Mouse (Mus musculus) hindbrain, embryonic 15.5 days (tissue): ENCODE results near the gene Ciao2b. TPM values are rescaled to one million over a fixed set of nuclear protein-coding genes. Genes with fewer than 3 reads are reported as not detected.
"Not testable (repeated sequence)": the region's sequence is repeated elsewhere in the genome, so short reads cannot be mapped to it uniquely, and the experiment has no call there.

Source experiments
- ATAC-seq: fragments of 200-750 bp; cut with Nextera tagmentation; 2 replicates; pipeline ENCODE4 v1.8.0; 2017; ENCODE audit warnings: low read depth, moderate number of reproducible peaks, moderate TSS enrichment; ENCODE audit not compliant: low FRiP score
- H3K27ac ChIP-seq: fragments of 300-500 bp; sonication (generic); replicated peaks from 2 replicates; pipeline ENCODE4 v1.5.1; 2015; ENCODE audit warnings: mild to moderate bottlenecking, inconsistent platforms
- H3K27me3 ChIP-seq: fragments of 300-500 bp; sonication (generic); 2 replicates; pipeline ENCODE4 v1.6.1; 2015; ENCODE audit warnings: control low read depth, inconsistent platforms
- H3K36me3 ChIP-seq: fragments of 300-500 bp; sonication (generic); 2 replicates; pipeline ENCODE4 v1.6.1; 2015; ENCODE audit warnings: control low read depth, inconsistent platforms
- H3K4me1 ChIP-seq: fragments of 300-500 bp; sonication (generic); replicated peaks from 2 replicates; pipeline ENCODE4 v1.6.1; 2015; ENCODE audit warnings: control low read depth, inconsistent platforms
- H3K4me2 ChIP-seq: fragments of 300-500 bp; sonication (generic); 2 replicates; pipeline ENCODE4 v1.6.1; 2015; ENCODE audit warnings: moderate library complexity, mild to moderate bottlenecking, inconsistent platforms
- H3K4me3 ChIP-seq: fragments of 300-500 bp; sonication (generic); 2 replicates; pipeline ENCODE4 v1.5.1; 2015; ENCODE audit warnings: mild to moderate bottlenecking, inconsistent platforms
- H3K9ac ChIP-seq: fragments of 300-500 bp; sonication (generic); 2 replicates; pipeline ENCODE4 v1.6.1; 2015; ENCODE audit warnings: inconsistent platforms
- H3K9me3 ChIP-seq: fragments of 300-500 bp; sonication (generic); 2 replicates; pipeline ENCODE4 v1.6.1; 2016; ENCODE audit warnings: control low read depth, inconsistent platforms
- WGBS: fragments of 180-500 bp; shearing (Covaris S2); methylation state at CpG from one replicate; pipeline ENCODE4 v1.1.7; 2015; 5-methylcytosine and 5-hydroxymethylcytosine counted together
- polyA plus RNA-seq: library from polyadenylated mRNA; unstranded; fragments of >200 nt; fragmentation: Nextera tagmentation; extraction: Ambion mirVana; gene quantifications from 2 replicates; pipeline ENCODE4 v1.2.1, GENCODE M21; 2015

The Ciao2b gene
- 125 and 131 TPM in 2 replicates for polyA plus RNA-seq

DNA sequence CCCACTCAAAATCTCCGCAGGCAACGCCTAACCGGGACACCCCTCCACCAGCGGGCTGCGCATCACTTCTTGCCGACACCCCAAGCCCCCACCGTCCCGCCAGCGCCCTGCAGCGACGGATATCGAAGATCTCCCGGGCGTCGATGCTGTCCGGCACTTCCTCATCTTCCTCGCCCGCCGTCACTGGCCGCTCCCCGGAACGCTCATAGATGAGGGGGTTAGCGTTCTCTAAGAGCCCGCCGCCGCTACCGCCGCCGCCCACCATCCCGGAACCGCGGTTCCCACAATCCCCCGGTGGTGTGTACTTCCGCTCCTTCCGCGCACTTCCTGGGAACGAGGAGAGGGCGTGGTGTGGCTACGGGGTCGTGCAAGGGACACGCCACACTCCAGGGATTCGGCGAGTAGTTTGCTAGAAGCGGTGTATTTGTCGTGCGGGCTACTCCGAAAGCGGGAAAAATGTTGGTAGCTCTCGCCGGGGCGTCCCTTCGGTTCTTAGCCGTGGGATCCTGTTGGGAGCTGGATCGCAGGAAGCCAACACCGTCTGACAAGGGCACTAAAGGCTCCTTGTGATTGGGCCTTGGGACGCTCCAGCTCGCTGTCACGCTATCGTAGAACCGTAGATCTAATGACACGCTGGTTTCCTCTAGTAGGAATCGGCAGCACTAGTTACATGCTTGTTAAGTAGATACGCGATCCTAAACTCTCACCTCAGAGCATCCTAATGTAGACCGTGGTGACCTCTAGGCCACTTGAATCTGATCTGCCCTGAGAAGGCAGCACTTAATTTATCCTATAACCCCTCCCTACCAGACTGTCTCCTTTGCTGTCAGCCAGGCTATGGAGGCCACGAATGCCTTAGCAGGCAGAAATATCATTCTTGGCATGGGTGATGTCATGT, at the start of gene Ciao2b:
Gene Ciao2b (minus strand): TSS at position 540 of the 898 bp plus-strand sequence.
- peak; percentile 97 for ATAC-seq
- H3K4me3 ChIP-seq = peak within 1 kb of the TSS; percentile 78

DNA sequence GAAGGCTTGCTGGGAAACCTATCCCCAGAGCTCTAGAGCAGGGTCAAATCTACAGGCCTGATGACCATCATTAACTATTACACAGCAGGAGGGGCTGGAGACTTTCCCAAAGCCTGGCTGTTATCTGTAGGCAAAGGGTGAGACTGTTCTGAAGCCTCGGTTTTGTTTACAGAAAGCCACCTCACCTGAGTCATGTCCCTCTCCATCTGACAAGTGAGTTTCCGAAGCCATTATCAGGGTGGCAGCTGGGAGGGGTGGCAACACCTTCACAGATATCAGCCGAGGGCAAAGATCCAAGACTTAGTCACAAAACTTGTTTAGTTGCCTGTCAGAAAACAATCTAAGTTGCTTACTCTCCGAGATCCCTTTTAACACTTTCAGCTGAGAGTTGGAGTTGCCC, 46.7 kb upstream of the Ciao2b start:
- H3K36me3 ChIP-seq = no peaks in the 10 kb centered on the region
- no peaks in the 10 kb centered on the region for H3K9me3 ChIP-seq
- WGBS = 82% methylated on average over 4 of the region's 4 CpGs
- no peak for ATAC-seq
- H3K27me3 ChIP-seq = no peaks in the 10 kb centered on the region
- no peak overlapping the region for H3K4me2 ChIP-seq
- no peak overlapping the region for H3K4me3 ChIP-seq
- no peaks in the 10 kb centered on the region for H3K4me1 ChIP-seq
- no peak overlapping the region for H3K9ac ChIP-seq
- H3K27ac ChIP-seq = no peak overlapping the region

More for the DNA sequence above, at the start of gene Ciao2b:
- H3K9ac ChIP-seq = peak within 1 kb of the TSS; percentile 74
- H3K4me2 ChIP-seq = peak within 1 kb of the TSS; percentile 75
- H3K27me3 ChIP-seq = no peaks in the 10 kb centered on the region
- under 1% methylated on average over 66 of the region's 66 CpGs for WGBS
- H3K9me3 ChIP-seq = no peaks in the 10 kb centered on the region
- peaks cover 12% of the 10 kb centered on the region; the same call in 1 of the 2 replicates for H3K36me3 ChIP-seq
- H3K27ac ChIP-seq = peak within 1 kb of the TSS; percentile 83
- peaks cover 22% of the 10 kb centered on the region for H3K4me1 ChIP-seq

DNA sequence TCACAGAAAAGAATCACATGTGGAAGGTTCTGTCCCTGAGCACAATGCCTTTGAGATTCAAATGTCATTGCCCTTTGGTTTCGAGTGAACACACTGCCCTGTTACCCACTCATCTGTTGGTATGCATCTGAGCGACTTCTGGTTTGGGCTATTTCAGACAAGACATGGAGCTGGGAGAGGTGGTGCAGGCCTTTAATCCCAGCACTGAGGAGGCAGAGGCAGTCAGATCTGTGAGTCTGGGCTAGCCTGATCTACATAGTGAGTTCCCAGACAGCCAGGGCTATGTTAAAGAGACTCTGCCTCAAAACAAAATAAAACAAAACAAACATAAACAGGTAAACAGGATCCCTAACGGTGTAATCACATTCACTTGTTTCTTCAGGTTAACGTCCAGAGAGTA, 13.8 kb upstream of the Ciao2b start:
- no peaks in the 10 kb centered on the region for H3K36me3 ChIP-seq
- no peak overlapping the region for H3K4me2 ChIP-seq
- no peaks in the 10 kb centered on the region for H3K9me3 ChIP-seq
- H3K27ac ChIP-seq = no peak overlapping the region
- no peaks in the 10 kb centered on the region for H3K4me1 ChIP-seq
- ATAC-seq = no peak
- WGBS = 84% methylated on average over 4 of the region's 4 CpGs
- 0 out of 2 replicates have a peak, but pooled peaks cover 2% of the 10 kb centered on the region for H3K27me3 ChIP-seq
- H3K9ac ChIP-seq = no peak overlapping the region
- no peak overlapping the region for H3K4me3 ChIP-seq

DNA sequence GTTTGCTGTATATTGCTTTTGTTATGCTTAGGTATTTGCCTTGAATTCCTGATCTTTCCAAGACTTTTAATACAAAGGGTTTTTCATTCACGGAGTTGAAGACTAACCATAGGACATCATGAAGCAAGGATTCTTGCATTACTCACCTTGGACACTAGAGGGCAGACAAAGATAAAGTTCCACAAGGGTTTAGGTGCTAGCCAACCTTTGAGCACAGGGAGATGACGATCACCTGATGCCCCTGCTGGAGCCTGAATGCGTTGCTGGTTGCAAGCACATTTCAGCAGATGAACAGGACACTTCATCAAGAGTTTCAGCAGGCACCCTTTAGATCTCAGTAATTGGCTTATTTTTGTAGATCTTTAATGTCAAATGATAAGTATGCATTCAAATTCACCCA, 13.2 kb upstream of the Ciao2b start:
- Histone ChIP-seq H3K4me3 (no peak overlapping the region), H3K27ac (no peak overlapping the region), H3K36me3 (no peaks in the 10 kb centered on the region), H3K9ac (no peak overlapping the region), H3K9me3 (no peaks in the 10 kb centered on the region), H3K4me1 (no peaks in the 10 kb centered on the region), H3K27me3 (0 out of 2 replicates have a peak, but pooled peaks cover 2% of the 10 kb centered on the region), H3K4me2 (no peak overlapping the region)
- WGBS = 3% methylated on average over 3 of the region's 3 CpGs
- ATAC-seq = peak; percentile 84

DNA sequence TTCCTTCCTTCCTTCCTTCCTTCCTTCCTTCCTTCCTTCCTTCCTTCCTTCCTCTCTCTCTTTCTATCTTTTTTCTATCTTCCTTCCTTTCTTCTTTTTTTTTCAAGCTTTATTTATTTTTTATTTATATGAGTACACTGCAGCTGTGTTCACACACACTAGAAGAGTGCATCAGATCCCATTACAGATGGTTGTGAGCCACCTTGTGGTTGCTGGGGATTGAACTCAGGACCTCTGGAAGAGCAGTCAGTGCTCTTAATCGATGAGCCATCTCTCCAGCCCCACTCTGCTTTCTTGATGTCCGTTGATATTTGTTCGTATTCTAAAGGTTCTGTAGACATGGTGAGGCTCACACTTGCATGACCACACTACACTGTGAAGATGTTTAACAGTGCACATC, 2.4 kb upstream of the Ciao2b start:
- H3K4me2 ChIP-seq, H3K9ac ChIP-seq, H3K27me3 ChIP-seq, H3K27ac ChIP-seq, ATAC-seq, H3K4me3 ChIP-seq, H3K36me3 ChIP-seq, H3K9me3 ChIP-seq: not testable (repeated sequence)
- peaks cover 22% of the 10 kb centered on the region for H3K4me1 ChIP-seq
- WGBS = 73% methylated on average over 3 of the region's 3 CpGs

DNA sequence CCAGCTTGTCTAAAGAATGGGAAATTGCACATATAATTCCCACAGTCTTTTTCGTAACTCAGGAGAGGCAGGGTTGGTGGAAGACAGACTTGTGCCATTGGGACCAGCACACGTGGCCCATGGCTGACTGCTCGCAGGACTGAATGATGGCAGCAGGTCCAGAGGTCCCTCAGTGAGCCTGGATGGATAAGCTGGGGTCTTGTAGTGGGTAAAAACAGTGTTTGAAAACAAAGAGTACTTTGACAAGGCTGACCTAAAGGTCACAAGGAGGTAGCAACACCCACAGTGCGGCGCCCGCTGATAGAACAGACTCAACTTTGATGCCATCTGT, 524 bp upstream of the Ciao2b start:
- WGBS = 73% methylated on average over 6 of the region's 6 CpGs
- peak overlapping the region; percentile 74 for H3K9ac ChIP-seq
- H3K27me3 ChIP-seq = no peaks in the 10 kb centered on the region
- H3K4me3 ChIP-seq = peak overlapping the region; percentile 78
- peak; percentile 7; the same call in 1 of the 2 replicates for ATAC-seq
- H3K27ac ChIP-seq = peak overlapping the region; percentile 83
- peaks cover 22% of the 10 kb centered on the region for H3K4me1 ChIP-seq
- H3K4me2 ChIP-seq = peak overlapping the region; percentile 75
- H3K9me3 ChIP-seq = no peaks in the 10 kb centered on the region
- H3K36me3 ChIP-seq = peaks cover 12% of the 10 kb centered on the region; the same call in 1 of the 2 replicates

DNA sequence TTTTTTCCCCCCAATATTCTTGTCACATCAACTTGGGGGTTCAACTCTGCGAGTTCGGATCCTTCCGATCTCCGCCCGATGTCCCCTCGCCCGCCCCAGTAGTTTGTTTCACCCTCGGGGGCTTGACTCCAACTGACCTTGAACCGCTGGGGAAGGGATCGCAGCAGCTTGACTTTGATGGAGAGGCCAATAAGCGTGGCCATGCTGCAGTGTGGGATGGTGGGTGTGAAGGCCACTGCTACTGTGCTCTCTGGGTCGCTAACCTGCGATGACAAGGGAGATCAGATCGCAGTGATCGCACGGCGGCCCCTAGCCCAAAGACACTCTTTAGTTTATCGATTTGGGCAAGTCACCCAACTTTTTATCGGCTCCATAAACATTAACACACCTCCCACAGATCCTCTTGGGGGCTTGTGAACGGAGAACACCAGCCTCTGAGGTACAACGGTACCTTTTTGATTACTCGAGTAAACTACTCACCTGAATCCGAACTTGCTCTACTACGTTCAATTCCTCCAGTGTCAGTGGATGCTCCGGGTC, 864 bp downstream of the Ciao2b start:
- H3K9ac ChIP-seq = peak overlapping the region; percentile 74
- WGBS = 10% methylated on average over 25 of the region's 25 CpGs
- peak; percentile 16; the same call in 1 of the 2 replicates for ATAC-seq
- peak overlapping the region; percentile 78 for H3K4me3 ChIP-seq
- peaks cover 12% of the 10 kb centered on the region; the same call in 1 of the 2 replicates for H3K36me3 ChIP-seq
- no peaks in the 10 kb centered on the region for H3K9me3 ChIP-seq
- H3K27ac ChIP-seq = no peak overlapping the region
- peaks cover 22% of the 10 kb centered on the region for H3K4me1 ChIP-seq
- no peaks in the 10 kb centered on the region for H3K27me3 ChIP-seq
- H3K4me2 ChIP-seq = peak overlapping the region; percentile 75

DNA sequence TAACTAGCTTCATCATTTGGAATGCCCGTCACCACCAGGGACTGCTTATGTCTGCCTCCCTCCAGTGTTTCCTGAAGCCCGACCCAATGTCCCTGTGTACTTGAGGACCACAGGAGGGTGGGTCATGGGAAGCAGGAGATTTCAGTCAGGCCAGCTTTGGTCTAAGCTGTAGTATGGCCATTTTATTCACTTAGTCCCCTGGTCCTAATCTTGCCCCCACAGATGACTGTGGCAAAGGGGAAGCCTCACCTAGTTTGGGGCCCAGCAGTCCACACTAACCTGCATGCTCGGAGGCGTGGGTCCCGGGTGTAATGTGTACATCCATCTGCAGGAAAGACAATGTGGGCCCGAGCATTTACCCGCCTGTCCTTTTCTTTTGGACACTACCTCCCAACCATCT, 1.5 kb downstream of the Ciao2b start:
- H3K4me3 ChIP-seq = peak overlapping the region; percentile 78
- ATAC-seq = no peak
- H3K36me3 ChIP-seq = peaks cover 13% of the 10 kb centered on the region; the same call in 1 of the 2 replicates
- H3K27ac ChIP-seq = no peak overlapping the region
- H3K27me3 ChIP-seq = no peaks in the 10 kb centered on the region
- H3K4me2 ChIP-seq = peak overlapping the region; percentile 75
- WGBS = 89% methylated on average over 7 of the region's 7 CpGs
- H3K9me3 ChIP-seq = no peaks in the 10 kb centered on the region
- no peak overlapping the region for H3K9ac ChIP-seq
- H3K4me1 ChIP-seq = peaks cover 22% of the 10 kb centered on the region

DNA sequence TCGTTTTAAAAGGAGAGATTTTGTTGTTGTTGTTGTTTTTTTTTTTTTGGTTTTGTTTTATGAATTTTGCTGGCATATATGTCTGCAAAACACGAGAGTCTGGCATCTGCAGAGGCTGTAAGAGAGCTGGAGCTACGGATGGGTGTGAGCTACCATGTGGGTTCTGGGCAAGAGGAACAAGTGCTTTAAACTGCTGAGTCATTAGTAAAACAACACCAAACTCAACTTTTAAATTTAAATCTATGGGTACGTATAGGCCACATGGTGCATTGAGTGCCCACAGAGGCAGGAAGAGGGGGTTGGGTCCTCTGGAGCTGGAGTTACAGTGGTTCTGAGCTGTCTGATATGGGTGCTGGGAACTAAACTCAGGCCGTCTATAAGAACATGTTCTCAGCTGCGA, 3.8 kb downstream of the Ciao2b start:
- ATAC-seq = no peak
- WGBS = 94% methylated on average over 6 of the region's 6 CpGs
- Histone ChIP-seq H3K27ac (no peak overlapping the region), H3K9me3 (no peaks in the 10 kb centered on the region), H3K9ac (no peak overlapping the region), H3K4me3 (no peak overlapping the region), H3K27me3 (no peaks in the 10 kb centered on the region), H3K4me2 (no peak overlapping the region), H3K4me1 (peaks cover 22% of the 10 kb centered on the region), H3K36me3 (peaks cover 20% of the 10 kb centered on the region; the same call in 1 of the 2 replicates)

DNA sequence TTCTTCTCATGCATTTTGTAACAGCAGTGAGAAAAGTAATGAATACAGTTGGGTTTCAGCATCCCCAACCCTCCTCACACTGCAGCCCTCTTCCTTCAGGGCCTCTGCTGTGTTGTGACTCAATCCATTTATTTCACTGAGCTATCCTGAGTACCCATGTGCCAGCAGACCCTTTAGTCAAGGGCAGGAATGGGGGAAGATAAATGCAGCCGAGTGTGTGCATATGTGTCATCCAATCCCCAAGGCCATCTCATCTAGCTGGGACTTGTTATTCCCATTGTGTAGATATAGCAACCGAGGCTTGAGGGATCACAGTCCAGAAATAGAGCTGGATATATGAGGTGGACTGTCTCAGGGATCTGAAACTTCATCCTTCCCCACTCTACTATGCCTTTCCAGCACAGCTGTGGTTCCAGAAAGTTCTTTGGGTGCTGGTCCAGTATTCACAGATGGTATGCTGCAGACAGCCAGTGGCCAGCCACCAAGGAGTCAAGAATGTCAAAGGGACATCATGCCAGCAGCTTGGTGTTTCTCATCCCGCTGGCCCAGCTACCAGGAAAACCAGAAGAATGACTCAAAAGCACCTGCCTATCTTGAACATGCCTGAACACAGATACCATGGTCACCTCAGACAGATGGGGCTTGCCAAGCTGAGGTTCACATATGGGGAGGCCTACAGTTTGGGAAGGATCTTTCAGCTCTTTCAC, 6.6 kb downstream of the Ciao2b start:
- H3K9me3 ChIP-seq = no peaks in the 10 kb centered on the region
- H3K36me3 ChIP-seq = peaks cover 20% of the 10 kb centered on the region; the same call in 1 of the 2 replicates
- H3K4me1 ChIP-seq = peaks cover 18% of the 10 kb centered on the region
- H3K27me3 ChIP-seq = no peaks in the 10 kb centered on the region; the same call in 1 of the 2 replicates
- no peak overlapping the region for H3K9ac ChIP-seq
- no peak overlapping the region for H3K4me3 ChIP-seq
- ATAC-seq = no peak
- H3K4me2 ChIP-seq = no peak overlapping the region
- H3K27ac ChIP-seq = no peak overlapping the region
- 97% methylated on average over 3 of the region's 3 CpGs for WGBS

DNA sequence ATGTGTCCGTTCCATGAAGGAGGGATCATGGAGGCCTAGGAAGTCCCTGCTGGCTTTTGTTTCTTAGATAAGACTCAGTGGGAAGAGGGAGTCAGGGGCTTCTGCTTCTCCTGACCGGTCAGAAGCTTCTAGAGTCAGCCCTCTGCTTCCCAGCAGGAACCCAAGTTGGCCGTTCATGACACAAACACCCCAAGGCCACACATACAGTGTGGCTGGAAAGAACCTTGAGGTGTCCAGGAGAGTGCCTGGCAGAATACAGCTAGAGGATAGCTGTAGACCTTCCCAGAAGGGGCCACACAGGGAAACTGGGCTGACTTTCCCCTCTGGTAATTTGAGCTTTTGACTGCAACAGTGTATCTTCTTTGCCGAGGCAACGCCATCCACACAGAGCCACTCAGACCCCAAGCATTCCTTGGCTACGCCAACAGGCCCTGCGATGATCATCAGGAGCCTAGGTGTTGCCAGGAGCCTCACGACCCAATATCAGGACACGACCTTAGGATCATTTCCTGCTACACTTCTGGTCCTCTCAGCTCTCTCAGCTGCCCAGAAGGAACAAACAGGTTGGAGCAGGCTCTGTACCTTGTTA, 8.5 kb downstream of the Ciao2b start:
- H3K9me3 ChIP-seq = no peaks in the 10 kb centered on the region
- H3K9ac ChIP-seq = no peak overlapping the region
- no peak overlapping the region for H3K27ac ChIP-seq
- no peak overlapping the region for H3K4me3 ChIP-seq
- H3K4me2 ChIP-seq = no peak overlapping the region
- ATAC-seq = no peak
- peaks cover 14% of the 10 kb centered on the region for H3K4me1 ChIP-seq
- 0 out of 2 replicates have a peak, but pooled peaks cover 7% of the 10 kb centered on the region for H3K36me3 ChIP-seq
- WGBS = 68% methylated on average over 9 of the region's 9 CpGs
- peaks cover 7% of the 10 kb centered on the region for H3K27me3 ChIP-seq
